Mouse (Mus musculus) spleen, adult 2 months (tissue): Measurements from ENCODE around the gene Pdxp.

ENCODE experiments used
- CTCF ChIP-seq: fragments of 200-500 bp; IDR thresholded peaks from 2 replicates; pipeline ENCODE4 v1.5.1; 2011; ENCODE audit warnings: mild to moderate bottlenecking, inconsistent platforms; ENCODE audit not compliant: insufficient read depth, insufficient read length, insufficient replicate concordance; ENCODE audit errors: extremely low read depth
- POLR2A ChIP-seq: fragments of 200-500 bp; IDR thresholded peaks from 2 replicates; pipeline ENCODE4 v1.6.1; 2011; ENCODE audit warnings: low read depth, low read length, inconsistent platforms

DNA sequence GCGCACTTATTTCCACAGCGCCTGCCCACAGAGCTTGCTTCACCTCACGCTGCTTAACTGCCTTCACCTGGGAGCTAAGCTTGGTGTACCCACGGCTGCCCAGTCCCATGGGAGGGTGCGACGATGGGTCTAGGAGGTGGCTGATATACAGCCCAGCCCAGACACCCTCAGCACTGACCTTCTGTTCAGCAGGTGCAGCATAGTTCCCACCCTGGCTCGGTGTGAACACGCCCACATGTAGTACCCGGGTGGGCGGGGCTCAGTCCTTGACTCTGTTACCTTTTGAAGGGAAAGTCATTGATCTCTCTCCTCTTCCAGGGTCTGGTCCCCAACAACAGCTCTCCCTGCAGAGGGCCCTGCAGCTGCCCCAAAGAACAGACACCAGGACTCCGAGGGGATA is 45.8 kb downstream of the Pdxp start:
- TF ChIP-seq CTCF = no peak
- TF ChIP-seq POLR2A = no peak
